Mouse (Mus musculus) cerebellum, postnatal 36 days (tissue): ENCODE measurements around the gene Aebp1.

Source experiments
- DNase-seq, 2 experiments: peaks; one replicate each; pipeline ENCODE4 v3.0.0; 2021 to 2022; ENCODE audit warnings: mixed read lengths in 2 of 2

The Aebp1 gene

DNA sequence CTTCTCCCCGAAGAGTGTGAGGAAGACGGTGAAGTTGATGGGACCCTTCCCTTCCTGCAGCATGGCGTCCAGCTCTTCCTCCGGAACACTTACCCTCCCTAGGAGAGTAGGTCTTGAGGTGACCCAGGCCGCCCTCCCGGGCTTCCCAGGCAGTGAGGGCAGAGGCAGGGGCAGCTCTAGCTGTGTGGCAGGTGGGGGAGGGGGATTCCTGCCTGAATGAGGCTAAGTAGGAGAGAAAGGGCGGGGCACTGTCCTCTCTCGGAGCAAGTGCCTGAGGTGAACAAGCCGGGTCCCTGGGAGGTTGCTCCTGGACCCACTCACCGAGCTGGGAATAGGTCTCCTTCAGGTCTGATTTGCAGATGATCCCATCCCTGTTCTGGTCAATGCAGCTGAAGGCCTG, 36.1 kb downstream of the Aebp1 start:
- no peak for DNase-seq

DNA sequence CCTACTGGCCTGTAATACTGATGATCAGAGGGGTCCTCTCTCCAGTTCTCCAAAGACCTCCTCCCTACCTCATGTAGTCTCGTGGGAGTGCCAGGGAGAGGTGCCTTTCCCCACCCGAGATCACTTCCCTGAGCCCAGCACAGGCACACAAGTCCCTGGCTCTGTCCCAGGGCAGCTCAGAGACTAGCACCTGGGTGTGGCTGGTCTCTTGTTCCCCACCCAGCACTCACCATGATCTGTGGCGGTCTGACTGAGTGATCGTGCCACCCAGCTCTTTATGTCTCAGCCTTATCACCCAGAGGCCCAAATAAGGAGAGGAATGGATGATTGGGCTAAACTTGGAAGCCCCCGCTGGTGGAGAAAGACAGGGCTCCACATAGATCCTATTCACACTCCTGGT, 36.8 kb downstream of the Aebp1 start, which contains the start of gene Myl7:
Gene Myl7 (minus strand): TSS at position 252 of the 400 bp plus-strand sequence.
- DNase-seq, result no peak

GRCm38 (mm10) chr11:5899286-5899685, 37.5 kb downstream of the Aebp1 start:
- no peak for DNase-seq

- DNase-seq, result no peak
Observed at GRCm38 (mm10) chr11:5901320-5901719, 39.6 kb downstream of the Aebp1 start.

DNA sequence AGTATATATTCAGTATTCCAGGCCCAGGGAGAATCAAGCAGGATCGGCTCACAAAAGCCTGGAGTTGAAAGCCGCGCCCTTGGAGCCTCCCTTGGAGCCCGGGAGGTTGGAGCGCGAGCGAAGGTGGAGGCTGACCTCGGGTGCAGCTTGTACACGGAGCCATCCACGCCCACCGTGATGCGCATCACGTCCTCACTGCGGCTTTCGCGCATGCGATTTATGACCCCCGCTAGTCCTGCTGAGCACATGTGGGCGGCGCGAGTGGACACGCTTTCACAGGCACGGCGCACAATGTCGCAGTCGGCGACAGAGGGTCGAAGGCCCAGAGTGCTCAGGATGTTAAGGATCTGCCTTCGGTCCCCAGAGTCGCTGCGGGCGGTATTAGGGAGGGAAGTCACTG, 40.2 kb downstream of the Aebp1 start:
- peak; percentile 41 to 57 for DNase-seq

GRCm38 (mm10) chr11:5902390-5902789, 40.6 kb downstream of the Aebp1 start:
- DNase-seq, result no peak

GRCm38 (mm10) chr11:5903844-5904243, 42.1 kb downstream of the Aebp1 start:
- DNase-seq, result no peak

DNA sequence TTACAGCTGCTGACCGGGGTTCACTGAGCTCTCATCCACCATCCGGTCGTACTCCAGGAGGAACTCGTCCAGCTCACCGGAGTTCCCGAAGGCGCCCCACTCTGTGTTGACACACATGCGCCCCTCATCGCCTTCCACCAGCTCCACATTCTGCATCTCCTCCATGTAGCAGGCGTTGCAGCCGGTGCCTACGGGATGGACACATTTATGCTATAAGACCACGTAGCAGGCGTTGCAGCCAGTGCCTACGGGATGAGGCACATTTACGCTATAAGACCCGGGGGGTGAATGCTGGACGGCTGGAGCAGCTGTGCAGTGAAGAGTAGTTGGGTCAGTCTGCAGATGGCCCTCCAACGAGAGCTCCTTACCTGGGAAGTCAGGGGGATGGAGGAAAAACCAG, 42.6 kb downstream of the Aebp1 start:
- DNase-seq, result no peak

- no peak for DNase-seq
Observed at GRCm38 (mm10) chr11:5904871-5905270, 43.1 kb downstream of the Aebp1 start.

GRCm38 (mm10) chr11:5905778-5906518, 44.2 kb downstream of the Aebp1 start:
- DNase-seq, result no peak

DNA sequence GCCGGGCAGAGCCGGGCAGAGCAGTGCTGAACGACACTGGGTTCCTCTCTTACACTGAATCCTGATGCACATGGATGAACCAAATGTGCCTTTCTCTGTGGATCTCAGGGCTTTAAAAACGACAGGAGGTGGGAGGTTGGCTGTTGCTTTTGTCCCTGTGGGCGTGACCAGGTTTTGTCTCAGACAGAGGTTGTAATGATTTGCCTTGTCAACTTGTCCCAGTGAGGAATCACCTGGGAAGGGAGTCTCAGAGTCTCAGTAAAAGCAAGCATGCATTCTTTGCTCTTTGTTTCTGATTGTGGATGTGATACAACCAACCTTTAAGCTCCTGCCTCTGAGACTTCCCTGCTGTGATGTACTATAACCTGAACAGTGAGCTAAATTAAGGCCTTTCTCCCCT, 45.3 kb downstream of the Aebp1 start:
- DNase-seq, result no peak

DNA sequence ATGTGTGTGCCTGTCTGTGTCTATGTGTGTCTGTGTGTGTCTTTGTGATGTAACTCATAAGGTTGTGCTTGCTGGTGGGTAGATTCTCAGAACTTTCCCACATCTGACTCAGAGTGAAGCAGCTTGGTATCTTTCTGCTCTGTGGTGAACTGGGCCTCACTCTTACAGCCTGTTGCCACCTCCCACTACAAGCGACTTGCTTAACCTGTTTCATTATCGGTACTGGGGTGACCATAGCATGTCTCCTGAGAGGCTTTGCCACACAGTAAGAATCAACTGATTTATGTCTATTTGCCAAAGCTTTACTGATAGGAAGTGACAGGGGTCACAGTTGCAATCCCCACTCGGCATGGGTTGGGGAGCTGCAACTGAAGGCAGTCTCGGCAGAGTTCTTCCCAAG, 46.9 kb downstream of the Aebp1 start:
- no peak for DNase-seq

- DNase-seq, result peak; percentile 82 to 83
Observed at GRCm38 (mm10) chr11:5912635-5913034, 50.9 kb downstream of the Aebp1 start.

- DNase-seq, result peak in 1 of 2 experiments; percentile 42
Observed at GRCm38 (mm10) chr11:5913256-5913655, 51.5 kb downstream of the Aebp1 start.

- DNase-seq, result no peak
Observed at GRCm38 (mm10) chr11:5913936-5914335, 52.2 kb downstream of the Aebp1 start.

DNA sequence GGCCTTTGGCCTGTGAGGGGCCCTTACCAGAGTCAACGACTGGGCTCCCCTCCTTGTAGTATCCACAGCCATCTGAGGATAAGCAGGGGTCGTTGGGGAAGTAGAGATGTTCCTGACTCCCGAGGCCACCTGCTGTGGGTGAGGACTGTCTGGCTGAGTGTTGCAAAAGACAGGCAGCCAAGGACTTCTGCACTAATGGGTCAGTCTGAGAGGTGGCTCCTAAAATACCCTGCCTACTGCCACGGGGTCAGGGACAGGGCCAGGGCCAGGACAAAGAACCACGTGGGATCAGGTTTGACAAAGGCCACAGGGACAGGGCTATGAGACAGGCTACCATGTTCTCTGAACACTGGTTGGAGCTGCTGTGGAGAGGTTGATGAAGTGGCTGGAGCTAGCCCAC, 53.2 kb downstream of the Aebp1 start:
- DNase-seq, result no peak

GRCm38 (mm10) chr11:5915429-5916177, 53.9 kb downstream of the Aebp1 start:
- DNase-seq, result peak in 1 of 2 experiments; percentile 46

- DNase-seq, result peak; percentile 57 to 62
Observed at GRCm38 (mm10) chr11:5916178-5916548, 54.4 kb downstream of the Aebp1 start.

- no peak for DNase-seq
Observed at GRCm38 (mm10) chr11:5918111-5918510, 56.4 kb downstream of the Aebp1 start.

DNA sequence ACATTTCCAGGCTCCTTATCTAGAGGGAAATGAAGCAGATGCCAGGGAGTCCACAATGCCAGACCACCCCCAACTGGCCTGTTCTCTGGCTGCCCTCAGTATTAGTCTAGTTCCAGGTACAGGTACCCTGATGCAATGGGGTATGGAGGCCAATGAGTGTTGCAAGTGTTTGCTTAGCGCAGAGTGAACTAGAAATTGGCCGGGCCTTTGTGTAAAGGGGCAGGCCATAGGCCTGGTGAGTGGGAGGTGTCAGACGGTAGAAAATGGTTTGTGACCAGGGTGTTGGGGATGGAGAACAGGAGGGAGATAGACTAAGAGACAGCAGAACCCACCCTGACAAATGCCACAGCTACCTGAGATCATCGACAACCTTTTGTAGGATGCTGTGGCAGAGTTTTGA, 57.9 kb downstream of the Aebp1 start:
- DNase-seq, result no peak

- no peak for DNase-seq
Observed at GRCm38 (mm10) chr11:5920323-5920960, 58.7 kb downstream of the Aebp1 start.
